Mouse (Mus musculus): ENCODE data around the gene Heatr6. TPM values are rescaled to one million over a fixed set of nuclear protein-coding genes. Genes with fewer than 3 reads are reported as not detected.

The Heatr6 gene
- polyA plus RNA-seq, 1 experiment from 2014 or later, result 42.3 TPM

DNA sequence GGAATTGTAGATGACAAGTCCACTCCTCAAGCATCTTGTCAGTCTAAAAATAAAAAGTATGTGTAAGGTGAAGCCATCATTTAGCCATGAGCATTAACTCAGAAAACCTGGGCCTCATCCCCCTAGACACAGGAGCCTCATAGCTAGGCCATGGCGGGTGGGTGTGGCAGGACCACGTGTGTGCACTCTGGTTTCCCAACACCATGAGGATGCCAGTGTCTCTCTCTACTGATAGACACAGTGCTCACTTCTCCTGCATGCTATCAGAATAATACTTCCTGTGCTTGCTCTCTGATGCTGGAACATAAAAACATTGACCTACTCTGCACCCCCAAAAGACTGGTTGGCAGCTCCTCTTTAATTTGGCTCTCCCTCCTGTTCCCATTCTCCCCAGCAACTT, 17.6 kb upstream of the Heatr6 start:
- Histone ChIP-seq H3K36me3 (replicated peaks) (no peaks in the 10 kb centered on the region), H3K9me3 (no peaks in the 10 kb centered on the region), H3K4me1 (no peaks in the 10 kb centered on the region), H3K27me3 (replicated peaks) (peaks cover 6% of the 10 kb centered on the region; the same call in 1 of the 2 replicates), H3K9ac (no peak overlapping the region), H3K4me2 (no peak overlapping the region), H3K4me3 (no peak overlapping the region), H3K27ac (no peak overlapping the region)
- ATAC-seq (replicated peaks), result no peak
- 71% methylated on average over 2 of the region's 2 CpGs for WGBS

DNA sequence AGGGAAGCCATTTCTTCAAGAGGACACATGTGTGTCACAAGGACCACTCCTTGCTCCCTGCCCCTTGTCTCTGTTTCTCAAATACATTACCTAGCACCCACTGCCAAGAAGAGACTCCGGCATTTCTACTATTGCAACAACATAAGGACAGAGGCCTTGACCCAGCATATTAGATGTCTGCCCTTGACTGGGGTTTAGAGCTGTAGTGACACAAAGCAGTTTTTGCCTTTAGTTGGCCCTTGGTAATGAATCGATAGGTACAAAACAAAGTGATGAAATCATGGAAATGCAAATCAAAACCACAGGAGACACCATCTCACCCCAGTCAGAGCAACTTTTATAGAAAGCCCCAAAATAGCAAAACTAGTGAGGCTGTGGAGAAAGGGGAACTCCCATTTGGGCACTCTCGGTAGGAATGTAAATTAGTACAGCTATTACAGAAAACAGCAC, 16.4 kb upstream of the Heatr6 start:
- H3K36me3 ChIP-seq (replicated peaks), result no peaks in the 10 kb centered on the region
- 88% methylated on average over 3 of the region's 3 CpGs for WGBS
- ATAC-seq (replicated peaks), result no peak
- no peak overlapping the region for H3K9ac ChIP-seq
- no peaks in the 10 kb centered on the region for H3K4me1 ChIP-seq
- no peak overlapping the region for H3K27ac ChIP-seq
- H3K9me3 ChIP-seq, result no peaks in the 10 kb centered on the region
- H3K4me2 ChIP-seq, result no peak overlapping the region
- peaks cover 8% of the 10 kb centered on the region; the same call in 1 of the 2 replicates for H3K27me3 ChIP-seq (replicated peaks)
- H3K4me3 ChIP-seq, result no peak overlapping the region

DNA sequence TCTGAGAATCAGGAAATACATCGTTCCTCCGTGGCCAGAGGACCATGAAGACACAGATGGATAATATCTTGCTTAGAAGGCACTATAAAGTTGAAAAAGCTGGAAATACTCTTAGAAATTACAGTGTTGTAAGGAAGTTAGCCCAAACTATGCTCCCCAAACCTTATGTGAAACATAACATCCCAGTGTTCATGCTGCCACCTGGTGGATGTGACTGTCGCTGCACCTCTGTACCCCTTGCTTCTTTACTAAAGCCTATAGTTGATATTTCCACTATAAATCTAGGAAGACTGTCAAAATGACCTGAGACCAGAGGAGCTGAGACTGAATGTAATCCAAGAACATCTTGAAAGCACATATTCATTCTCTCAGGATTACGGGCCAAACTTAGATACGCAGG, 14.3 kb upstream of the Heatr6 start:
- 24% methylated on average over 5 of the region's 5 CpGs for WGBS
- no peak for ATAC-seq (replicated peaks)
- Histone ChIP-seq H3K9ac (no peak overlapping the region), H3K9me3 (no peaks in the 10 kb centered on the region), H3K27me3 (replicated peaks) (peaks cover 8% of the 10 kb centered on the region; the same call in 1 of the 2 replicates), H3K4me2 (no peak overlapping the region), H3K27ac (no peak overlapping the region), H3K4me1 (no peaks in the 10 kb centered on the region), H3K36me3 (replicated peaks) (no peaks in the 10 kb centered on the region), H3K4me3 (no peak overlapping the region)

DNA sequence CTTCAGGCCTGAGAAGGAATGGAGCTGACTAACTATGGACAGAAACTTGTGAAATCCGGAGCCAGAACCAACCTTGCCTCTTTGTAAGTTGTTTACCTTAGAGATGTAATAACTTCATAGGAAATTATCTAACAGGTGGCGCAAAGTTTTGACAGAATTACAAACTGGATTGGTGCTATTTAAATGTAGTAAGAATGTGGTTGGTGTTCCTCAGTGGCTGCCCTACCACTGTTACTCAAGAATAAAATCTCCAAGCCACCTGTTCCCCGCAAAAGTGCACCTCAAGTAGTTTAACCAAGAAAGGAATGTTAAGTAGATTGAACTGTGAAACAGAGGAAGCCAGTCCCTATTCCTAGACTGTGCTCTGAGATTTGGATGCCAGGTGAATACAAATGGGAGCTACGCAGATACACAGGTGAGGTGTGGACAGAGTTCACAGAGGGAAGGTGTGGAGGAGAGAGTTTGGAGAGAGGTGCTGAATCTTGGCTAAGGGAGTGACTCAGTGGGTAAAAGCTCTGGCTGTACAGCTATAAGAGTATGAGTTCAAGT, 13.0 kb upstream of the Heatr6 start:
- WGBS, result 81% methylated on average over 4 of the region's 4 CpGs
- Histone ChIP-seq H3K9ac (no peak overlapping the region), H3K27me3 (replicated peaks) (peaks cover 11% of the 10 kb centered on the region; the same call in 1 of the 2 replicates), H3K4me3 (no peak overlapping the region), H3K36me3 (replicated peaks) (no peaks in the 10 kb centered on the region), H3K4me2 (no peak overlapping the region), H3K4me1 (no peaks in the 10 kb centered on the region), H3K27ac (no peak overlapping the region), H3K9me3 (no peaks in the 10 kb centered on the region)
- ATAC-seq (replicated peaks), result no peak

DNA sequence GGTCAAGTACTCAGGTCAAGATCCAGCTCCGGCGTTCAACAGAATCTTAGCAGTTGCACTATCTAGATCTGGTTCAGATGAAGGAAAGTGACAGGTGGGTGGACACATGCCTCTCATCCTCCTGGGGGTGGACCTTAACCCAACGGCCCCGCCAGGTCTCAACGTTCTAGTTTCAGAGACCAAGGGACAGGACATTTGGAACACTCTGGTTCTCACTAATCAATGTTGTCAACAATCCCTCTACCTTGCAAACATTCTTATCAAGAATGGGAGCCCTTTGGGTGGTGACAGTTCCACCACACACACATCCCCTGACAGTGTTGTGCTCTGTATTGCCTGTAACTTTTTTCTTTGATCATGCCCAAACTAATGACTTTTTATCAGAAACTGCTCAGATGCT, 11.7 kb upstream of the Heatr6 start:
- ATAC-seq (replicated peaks), result no peak
- H3K27ac ChIP-seq, result no peak overlapping the region
- WGBS, result 84% methylated on average over 5 of the region's 5 CpGs

DNA sequence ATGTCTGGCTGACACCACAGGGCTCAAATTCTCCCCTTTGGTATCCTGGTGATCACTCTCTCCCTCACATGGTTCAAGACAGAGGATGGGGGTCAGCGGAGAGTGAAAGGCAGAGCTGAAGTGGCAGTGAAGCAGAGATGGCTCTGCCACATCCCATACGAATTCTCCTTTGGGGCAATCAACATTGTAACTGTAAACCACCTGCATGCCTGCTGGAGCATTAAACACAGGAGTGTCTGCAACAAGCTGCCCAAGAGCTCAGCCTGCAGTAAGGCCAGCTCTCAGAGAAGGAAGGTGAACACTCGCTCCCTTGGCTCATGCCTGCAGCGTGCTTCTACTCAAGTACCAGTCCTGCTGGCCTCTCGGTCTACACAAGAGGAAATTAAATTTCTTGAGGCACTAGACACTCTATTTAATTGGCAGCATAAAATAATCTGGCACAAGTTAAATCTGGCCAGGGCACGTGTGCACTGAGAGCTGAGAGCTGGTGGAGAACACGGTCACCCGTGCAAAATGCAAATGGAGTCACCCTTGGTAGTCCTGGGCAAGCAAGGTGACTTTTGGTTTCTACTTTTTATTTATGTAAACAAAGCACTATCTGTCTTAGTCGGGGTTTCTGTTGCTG, 10.7 kb upstream of the Heatr6 start:
- Histone ChIP-seq H3K36me3 (replicated peaks) (no peaks in the 10 kb centered on the region), H3K27me3 (replicated peaks) (peaks cover 12% of the 10 kb centered on the region), H3K27ac (no peak overlapping the region), H3K9ac (no peak overlapping the region), H3K4me2 (no peak overlapping the region), H3K4me1 (no peaks in the 10 kb centered on the region), H3K9me3 (no peaks in the 10 kb centered on the region), H3K4me3 (no peak overlapping the region)
- WGBS, result 73% methylated on average over 9 of the region's 9 CpGs
- ATAC-seq (replicated peaks), result no peak

More for the DNA sequence above, 11.7 kb upstream of the Heatr6 start:
- no peak overlapping the region for H3K4me3 ChIP-seq
- no peaks in the 10 kb centered on the region for H3K4me1 ChIP-seq
- no peak overlapping the region for H3K4me2 ChIP-seq
- no peaks in the 10 kb centered on the region for H3K36me3 ChIP-seq (replicated peaks)
- peaks cover 11% of the 10 kb centered on the region; the same call in 1 of the 2 replicates for H3K27me3 ChIP-seq (replicated peaks)
- H3K9me3 ChIP-seq, result no peaks in the 10 kb centered on the region
- no peak overlapping the region for H3K9ac ChIP-seq

DNA sequence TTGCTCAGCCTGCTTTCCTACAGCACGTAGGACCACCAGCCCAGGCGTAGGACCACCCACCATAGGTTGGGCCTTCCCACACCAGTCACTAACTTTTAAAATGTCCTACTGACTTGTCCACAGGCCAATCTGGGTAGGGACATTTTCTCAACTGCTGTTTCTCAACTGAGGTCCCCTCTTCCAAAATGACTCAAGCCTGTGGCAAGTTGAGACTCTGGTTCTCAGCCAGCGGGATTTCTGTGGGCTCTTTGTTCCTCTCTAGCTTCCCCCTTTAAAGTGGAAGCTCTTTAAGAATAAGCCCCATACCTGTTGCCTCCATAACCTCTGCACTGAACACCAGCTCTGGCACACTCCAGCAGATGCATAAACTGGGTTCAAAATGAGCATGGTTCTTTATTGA, 10.0 kb upstream of the Heatr6 start:
- no peak overlapping the region for H3K9ac ChIP-seq
- H3K4me3 ChIP-seq, result no peak overlapping the region
- peaks cover 19% of the 10 kb centered on the region for H3K27me3 ChIP-seq (replicated peaks)
- 89% methylated on average over 3 of the region's 3 CpGs for WGBS
- no peaks in the 10 kb centered on the region for H3K9me3 ChIP-seq
- no peak for ATAC-seq (replicated peaks)
- no peak overlapping the region for H3K27ac ChIP-seq
- no peaks in the 10 kb centered on the region for H3K36me3 ChIP-seq (replicated peaks)
- no peaks in the 10 kb centered on the region for H3K4me1 ChIP-seq
- H3K4me2 ChIP-seq, result no peak overlapping the region

DNA sequence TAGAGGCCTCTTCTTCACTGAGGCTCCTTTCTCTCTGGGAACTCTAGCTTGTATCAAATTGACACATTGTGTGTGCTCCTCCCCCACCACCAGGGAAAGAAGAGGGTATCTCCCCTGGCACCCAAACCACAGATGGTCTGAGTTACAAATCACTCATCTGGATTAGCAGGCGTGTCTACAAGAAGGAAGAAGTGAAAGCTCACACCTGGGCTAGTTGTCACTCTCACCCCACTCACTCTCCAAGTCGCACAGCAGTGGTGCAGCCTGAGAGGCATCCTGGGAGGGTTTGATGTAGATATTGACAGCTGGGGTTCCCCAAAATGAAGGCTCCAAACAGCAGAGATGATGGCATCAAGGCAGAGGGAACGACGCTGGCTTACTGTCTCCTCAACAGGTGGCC, 7.3 kb upstream of the Heatr6 start:
- Histone ChIP-seq H3K9me3 (no peaks in the 10 kb centered on the region), H3K27ac (no peak overlapping the region), H3K4me2 (no peak overlapping the region), H3K9ac (no peak overlapping the region), H3K4me3 (no peak overlapping the region), H3K4me1 (no peaks in the 10 kb centered on the region), H3K36me3 (replicated peaks) (no peaks in the 10 kb centered on the region), H3K27me3 (replicated peaks) (peaks cover 17% of the 10 kb centered on the region)
- 71% methylated on average over 4 of the region's 4 CpGs for WGBS
- ATAC-seq (replicated peaks), result no peak

DNA sequence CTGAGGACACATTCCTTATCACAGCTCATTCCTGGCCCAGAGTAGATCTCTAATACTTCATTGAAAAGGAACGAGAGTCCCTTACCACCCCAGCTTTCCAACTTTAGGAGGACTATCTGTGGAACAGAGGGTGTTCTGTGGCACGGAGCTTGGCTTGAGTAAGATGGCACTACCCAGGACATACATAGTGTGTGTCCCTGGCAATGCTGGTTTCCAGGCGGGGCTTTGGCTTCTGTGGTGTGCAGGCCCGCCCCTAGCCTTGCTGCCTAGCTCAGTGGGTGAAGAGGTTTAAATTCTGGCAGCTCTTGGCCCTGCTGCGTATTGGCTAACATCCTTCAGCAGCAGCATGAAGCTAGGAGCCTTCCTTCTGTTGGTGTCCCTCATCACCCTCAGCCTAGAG, 6.8 kb upstream of the Heatr6 start, which contains the start of gene Wfdc21:
Wfdc21 (plus strand) TSS at position 260 of the 400 bp plus-strand sequence.
- WGBS, result 77% methylated on average over 5 of the region's 5 CpGs
- Histone ChIP-seq H3K9ac (no peak within 1 kb of the TSS), H3K36me3 (replicated peaks) (no peaks in the 10 kb centered on the region), H3K4me2 (no peak within 1 kb of the TSS), H3K4me3 (no peak within 1 kb of the TSS), H3K4me1 (no peaks in the 10 kb centered on the region), H3K27ac (no peak within 1 kb of the TSS), H3K9me3 (no peaks in the 10 kb centered on the region), H3K27me3 (replicated peaks) (peaks cover 21% of the 10 kb centered on the region)
- ATAC-seq (replicated peaks), result no peak

DNA sequence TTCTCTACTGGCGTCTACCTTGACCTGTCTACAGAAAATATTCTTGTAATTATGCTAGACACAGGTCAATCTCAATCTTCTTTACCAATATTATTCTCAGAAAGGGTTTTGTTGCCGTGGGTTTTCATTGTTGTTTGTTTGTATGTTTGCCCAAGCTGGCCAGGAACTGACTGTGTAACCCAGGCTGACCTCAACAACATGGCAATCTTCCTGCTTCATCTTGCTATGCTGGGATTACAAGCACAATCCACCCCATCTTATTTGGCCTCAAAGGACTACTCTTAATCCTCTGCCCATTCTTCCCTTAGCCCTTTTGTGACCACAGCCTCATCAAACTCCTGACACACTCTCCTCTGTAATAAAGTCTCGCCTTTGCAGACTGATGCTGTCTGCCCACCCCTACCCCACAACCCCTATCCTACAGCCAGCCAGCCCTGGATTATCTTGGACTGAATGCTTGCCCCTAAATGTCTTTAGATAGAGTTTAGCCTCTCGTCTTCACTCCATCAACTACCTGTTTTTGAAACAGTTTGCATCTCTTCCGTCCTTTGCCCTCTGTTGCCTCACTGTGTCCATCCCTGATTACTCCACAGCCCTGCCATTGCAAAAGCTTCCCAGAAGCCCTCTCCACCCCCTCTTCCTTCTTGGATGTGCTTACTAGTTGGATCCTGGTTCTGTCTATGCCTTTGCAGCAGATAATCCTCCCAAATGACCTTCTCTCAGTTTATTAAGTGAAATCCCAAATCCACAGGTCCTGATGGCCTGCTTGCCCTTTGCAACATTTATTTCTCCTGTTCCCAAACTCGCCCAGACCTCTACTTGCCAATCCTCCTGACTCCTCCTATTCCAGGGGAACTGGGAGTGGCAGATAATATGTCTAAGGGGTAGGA, 5.9 kb upstream of the Heatr6 start:
- Histone ChIP-seq H3K4me3 (no peak overlapping the region), H3K27me3 (replicated peaks) (peaks cover 28% of the 10 kb centered on the region), H3K4me1 (no peaks in the 10 kb centered on the region), H3K36me3 (replicated peaks) (no peaks in the 10 kb centered on the region), H3K9ac (no peak overlapping the region), H3K9me3 (no peaks in the 10 kb centered on the region), H3K4me2 (no peak overlapping the region), H3K27ac (no peak overlapping the region)
- no peak for ATAC-seq (replicated peaks)
- 63% methylated on average over 6 of the region's 6 CpGs for WGBS

DNA sequence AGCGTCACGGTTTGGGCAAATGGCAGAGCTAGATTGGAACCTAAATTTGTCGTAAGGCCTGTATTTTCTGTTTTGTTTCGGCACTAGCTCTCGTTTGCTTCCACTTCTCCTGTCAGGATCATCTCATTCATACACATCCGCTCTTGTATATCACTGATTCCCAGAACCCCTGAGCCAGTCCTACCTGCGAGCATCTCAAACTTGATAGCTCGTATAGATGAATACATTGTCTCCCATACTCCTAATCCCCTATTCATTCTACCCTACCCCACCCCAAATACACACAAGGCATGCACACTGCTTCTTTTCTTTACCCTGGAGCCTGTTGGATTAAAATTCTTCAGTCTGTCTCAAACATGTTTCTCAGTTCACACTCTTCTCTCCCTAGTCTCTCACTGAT, 731 bp downstream of the Heatr6 start:
- Histone ChIP-seq H3K4me1 (peaks cover 26% of the 10 kb centered on the region), H3K4me3 (peak overlapping the region; percentile 83), H3K4me2 (peak overlapping the region; percentile 60), H3K36me3 (replicated peaks) (peaks cover 22% of the 10 kb centered on the region), H3K27me3 (replicated peaks) (peaks cover 14% of the 10 kb centered on the region), H3K9ac (peak overlapping the region; percentile 81), H3K27ac (peak overlapping the region; percentile 94), H3K9me3 (no peaks in the 10 kb centered on the region)
- 3% methylated on average over 8 of the region's 8 CpGs for WGBS
- peak; percentile 63 for ATAC-seq (replicated peaks)

DNA sequence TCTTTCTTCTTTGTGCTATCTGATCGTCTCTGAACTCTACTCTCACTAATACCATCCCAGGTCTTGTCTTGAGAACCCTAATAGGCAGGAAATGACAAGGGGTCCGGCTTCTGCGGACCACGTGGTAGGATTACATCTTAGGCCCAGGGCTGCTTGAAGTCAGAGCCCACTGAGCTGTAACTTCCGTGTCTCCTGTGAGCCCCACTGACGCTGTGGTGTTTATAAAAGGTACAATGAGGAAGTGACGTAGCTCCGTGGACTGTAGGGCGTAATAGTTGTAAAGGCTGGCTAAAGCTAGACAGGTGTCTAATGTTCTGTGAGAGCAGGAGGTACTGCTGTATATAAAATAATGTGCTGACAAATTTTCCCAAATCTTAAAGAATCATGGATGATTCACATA, 13.8 kb downstream of the Heatr6 start:
- WGBS, result 90% methylated on average over 9 of the region's 9 CpGs
- Histone ChIP-seq H3K27me3 (replicated peaks) (no peaks in the 10 kb centered on the region), H3K9me3 (no peaks in the 10 kb centered on the region), H3K36me3 (replicated peaks) (peaks cover 76% of the 10 kb centered on the region), H3K4me1 (no peaks in the 10 kb centered on the region), H3K4me3 (no peak overlapping the region), H3K27ac (no peak overlapping the region), H3K9ac (no peak overlapping the region), H3K4me2 (no peak overlapping the region)
- no peak for ATAC-seq (replicated peaks)
